Mouse (Mus musculus) C2C12 (cell line): ENCODE results near the gene Kitl. TPM values are rescaled to one million over a fixed set of nuclear protein-coding genes. Genes with fewer than 3 reads are reported as not detected.

Experiments
- H3K27me3 ChIP-seq: one replicate; pipeline ENCODE4 v1.6.1; 2011; ENCODE audit not compliant: control insufficient read depth, insufficient read depth, insufficient read length
- H3K36me3 ChIP-seq: one replicate; pipeline ENCODE4 v1.6.1; 2011; ENCODE audit not compliant: control insufficient read depth, insufficient read depth
- H3K4me3 ChIP-seq: one replicate; pipeline ENCODE4 v1.5.1; 2011; ENCODE audit warnings: mild to moderate bottlenecking, control low read depth; ENCODE audit not compliant: poor library complexity, insufficient read depth, severe bottlenecking
- H3K79me2 ChIP-seq: one replicate; pipeline ENCODE4 v1.6.1; 2011; ENCODE audit not compliant: control insufficient read depth, insufficient read depth
- H3K79me3 ChIP-seq: one replicate; pipeline ENCODE4 v1.6.1; 2011; ENCODE audit warnings: low read depth, control low read depth
- H3ac ChIP-seq: one replicate; pipeline ENCODE3; 2011; ENCODE audit warnings: low read depth; ENCODE audit not compliant: control insufficient read depth, insufficient read length
- CEBPB ChIP-seq: IDR thresholded peaks from one replicate; pipeline ENCODE4 v1.6.1; 2011; ENCODE audit warnings: low read depth, mild to moderate bottlenecking, control low read depth, moderate library complexity
- CTCF ChIP-seq: IDR thresholded peaks from one replicate; pipeline ENCODE4 v1.5.1; 2011; ENCODE audit not compliant: control insufficient read depth, insufficient read depth, insufficient read length
- FOSL1 ChIP-seq: IDR thresholded peaks from one replicate; pipeline ENCODE4 v1.8.0; 2011; ENCODE audit warnings: mild to moderate bottlenecking, low read length; ENCODE audit not compliant: poor library complexity, insufficient read depth, severe bottlenecking
- MAX ChIP-seq: IDR thresholded peaks from one replicate; pipeline ENCODE4 v1.6.1; 2011; ENCODE audit warnings: mild to moderate bottlenecking, control low read depth
- MYOD1 ChIP-seq: IDR thresholded peaks from one replicate; pipeline ENCODE4 v1.6.1; 2011; ENCODE audit warnings: low read depth; ENCODE audit not compliant: control insufficient read depth, insufficient read length
- MYOG ChIP-seq: IDR thresholded peaks from one replicate; pipeline ENCODE4 v1.6.1; 2011; ENCODE audit not compliant: control insufficient read depth, insufficient read length; ENCODE audit errors: extremely low read depth
- USF1 ChIP-seq: IDR thresholded peaks from one replicate; pipeline ENCODE4 v1.6.1; 2011; ENCODE audit warnings: low read depth, mild to moderate bottlenecking, control low read depth, moderate library complexity
- polyA plus RNA-seq: library from polyadenylated mRNA; unstranded; fragments of >200 nt; fragmentation: generic; extraction: Trizol; gene quantifications from one replicate; pipeline ENCODE4 v1.2.1, GENCODE M21; 2012; ENCODE audit warnings: missing spikeins

Kitl gene
- polyA plus RNA-seq, 1 experiment = 6.8 TPM

DNA sequence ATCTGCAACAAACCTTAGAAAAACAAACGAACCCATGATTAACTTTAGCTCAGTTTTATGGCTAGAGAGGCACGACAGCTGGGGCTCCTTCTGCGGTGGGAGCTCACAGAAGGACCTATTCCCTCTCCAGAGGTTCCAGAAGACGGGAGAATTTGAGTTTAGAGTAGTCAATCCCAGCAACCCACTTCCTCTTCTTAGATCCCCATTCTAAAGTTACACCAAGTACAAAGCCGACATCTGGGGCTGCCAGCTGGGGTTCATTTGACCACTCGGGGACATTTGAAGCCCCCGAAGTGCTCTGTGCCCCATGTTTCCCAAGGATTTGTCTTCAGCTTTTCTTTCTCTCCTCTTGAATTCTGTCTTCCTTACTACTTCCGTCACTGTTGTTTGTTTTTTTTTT, 28.7 kb upstream of the Kitl start:
- no peaks in the 10 kb centered on the region for H3K36me3 ChIP-seq
- no peak for TF ChIP-seq MYOD1
- no peak for TF ChIP-seq FOSL1
- no peak for TF ChIP-seq USF1
- no peak for TF ChIP-seq MAX
- no peak for TF ChIP-seq MYOG
- TF ChIP-seq CEBPB = no peak
- no peaks in the 10 kb centered on the region for H3K79me3 ChIP-seq

DNA sequence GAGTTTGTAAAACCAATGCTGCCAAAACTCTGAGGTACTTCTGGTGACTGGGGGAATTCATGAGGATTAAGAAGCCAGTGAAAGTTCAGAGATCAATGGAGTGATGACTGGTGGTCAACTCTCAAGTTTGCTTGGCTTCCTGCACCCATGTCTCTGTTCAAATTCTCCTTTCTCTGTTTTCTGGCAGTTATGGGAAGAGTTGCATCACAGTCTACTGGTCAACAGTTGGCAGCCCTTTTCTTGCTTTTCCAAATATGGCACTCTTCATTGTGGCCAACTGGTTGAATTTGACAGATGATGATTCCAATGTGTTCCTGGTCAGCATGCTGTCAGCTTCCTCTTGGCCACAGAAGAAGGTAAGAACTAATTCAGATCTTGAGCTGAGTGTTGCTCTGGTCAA, 25.7 kb upstream of the Kitl start:
- Histone ChIP-seq H3K79me3 (no peaks in the 10 kb centered on the region), H3K36me3 (no peaks in the 10 kb centered on the region), H3ac (no peak overlapping the region), H3K4me3 (no peak overlapping the region), H3K27me3 (no peaks in the 10 kb centered on the region), H3K79me2 (no peaks in the 10 kb centered on the region)
- TF ChIP-seq MAX = no peak
- no peak for TF ChIP-seq FOSL1
- TF ChIP-seq CEBPB = no peak
- TF ChIP-seq USF1 = no peak
- TF ChIP-seq MYOG = no peak
- TF ChIP-seq CTCF = no peak
- no peak for TF ChIP-seq MYOD1

More for the DNA sequence above, 28.7 kb upstream of the Kitl start:
- Histone ChIP-seq H3ac (no peak overlapping the region), H3K4me3 (no peak overlapping the region), H3K27me3 (no peaks in the 10 kb centered on the region), H3K79me2 (no peaks in the 10 kb centered on the region)

DNA sequence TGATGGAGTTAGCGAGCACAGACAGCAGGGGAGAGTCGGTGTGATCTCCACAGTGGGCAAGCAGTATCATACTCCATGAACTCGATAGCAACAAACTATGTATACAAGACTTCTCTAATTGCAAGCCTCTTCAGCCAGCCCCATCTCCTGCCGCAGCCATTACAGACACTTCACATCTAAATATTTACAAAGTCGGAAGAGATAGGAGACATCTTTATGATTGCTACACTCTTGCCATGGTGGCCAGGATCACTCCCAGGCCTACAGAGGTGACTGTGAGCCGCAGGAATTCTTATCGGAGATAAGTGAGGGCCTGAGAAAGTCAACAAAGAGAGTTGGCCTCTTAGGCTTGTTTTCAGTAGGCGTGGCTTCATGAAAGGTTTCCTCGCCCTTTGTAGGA, 23.3 kb upstream of the Kitl start:
- Histone ChIP-seq H3K36me3 (no peaks in the 10 kb centered on the region), H3K79me3 (no peaks in the 10 kb centered on the region), H3K79me2 (no peaks in the 10 kb centered on the region), H3K4me3 (no peak overlapping the region), H3ac (no peak overlapping the region), H3K27me3 (no peaks in the 10 kb centered on the region)
- TF ChIP-seq MAX (no peak), CTCF (no peak), MYOG (no peak), USF1 (no peak), FOSL1 (no peak), CEBPB (no peak), MYOD1 (no peak)

DNA sequence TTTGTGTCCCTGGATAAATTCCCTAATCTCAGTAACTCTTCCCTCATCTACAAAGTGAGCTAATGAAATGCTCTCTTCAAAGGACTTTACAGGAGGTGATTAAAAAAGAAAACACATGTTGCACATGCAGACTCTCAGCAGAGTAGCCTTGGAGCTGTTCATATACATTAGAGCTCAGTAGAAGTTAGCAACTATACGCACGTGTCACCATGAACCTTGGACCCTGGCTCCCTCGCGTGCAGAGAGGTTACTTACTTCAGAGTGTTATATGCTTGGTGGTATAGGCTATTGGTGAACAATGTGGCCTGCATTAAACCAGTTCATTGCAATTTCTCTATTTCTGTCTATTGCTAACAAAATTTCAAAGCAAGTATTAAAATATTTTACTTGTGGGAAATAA, 14.0 kb upstream of the Kitl start:
- no peak for TF ChIP-seq CEBPB
- TF ChIP-seq FOSL1 = no peak
- no peak for TF ChIP-seq MYOD1
- no peak for TF ChIP-seq USF1
- no peak for TF ChIP-seq CTCF
- no peak for TF ChIP-seq MYOG
- TF ChIP-seq MAX = no peak
- Histone ChIP-seq H3K79me2 (no peaks in the 10 kb centered on the region), H3ac (no peak overlapping the region), H3K36me3 (no peaks in the 10 kb centered on the region), H3K4me3 (no peak overlapping the region), H3K79me3 (no peaks in the 10 kb centered on the region), H3K27me3 (no peaks in the 10 kb centered on the region)

DNA sequence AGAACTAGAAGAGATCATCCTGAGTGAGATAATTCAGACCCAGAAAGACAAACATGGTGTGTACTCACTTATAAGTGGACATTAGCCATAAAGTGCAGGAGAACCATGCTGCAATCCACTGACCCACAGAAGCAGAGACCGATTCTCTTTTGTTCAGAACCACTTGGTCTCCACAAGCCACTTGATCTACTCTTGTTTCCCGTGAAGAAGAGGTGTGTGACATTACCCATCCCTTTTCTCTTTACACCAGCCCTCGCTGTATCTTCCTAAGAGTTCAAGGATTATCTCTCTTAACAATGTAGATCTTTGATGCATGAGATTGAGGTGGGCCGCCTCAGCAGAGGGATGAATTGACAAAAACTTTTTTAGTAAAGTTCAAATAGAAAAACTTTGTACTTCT, 11.6 kb upstream of the Kitl start:
- no peaks in the 10 kb centered on the region for H3K36me3 ChIP-seq

DNA sequence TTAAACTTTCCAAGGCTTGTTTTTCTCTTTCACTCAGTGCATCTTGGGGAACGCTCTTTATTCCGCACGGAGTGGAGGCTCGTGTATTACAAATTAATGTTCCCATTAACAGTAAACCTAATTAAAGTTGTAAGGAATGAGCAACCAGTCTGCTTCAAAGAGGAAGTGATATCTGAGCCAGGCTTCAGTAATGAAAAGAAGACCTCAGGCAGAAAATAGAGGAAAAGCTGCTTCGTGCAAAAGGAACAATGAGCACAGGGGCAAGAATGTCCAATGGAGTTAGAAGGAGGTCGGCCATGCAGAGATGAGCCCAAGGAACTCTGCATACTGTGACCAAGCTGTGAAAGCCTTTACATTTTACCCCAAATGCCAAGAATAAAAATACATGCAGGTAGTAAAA, 5.7 kb upstream of the Kitl start:
- Histone ChIP-seq H3ac (no peak overlapping the region), H3K36me3 (no peaks in the 10 kb centered on the region), H3K79me3 (no peaks in the 10 kb centered on the region), H3K79me2 (no peaks in the 10 kb centered on the region), H3K4me3 (no peak overlapping the region), H3K27me3 (no peaks in the 10 kb centered on the region)
- TF ChIP-seq CEBPB (no peak), MYOG (no peak), MAX (no peak), USF1 (no peak), FOSL1 (no peak), CTCF (no peak), MYOD1 (no peak)

More for the DNA sequence above, 11.6 kb upstream of the Kitl start:
- Histone ChIP-seq H3K27me3 (no peaks in the 10 kb centered on the region), H3K79me3 (no peaks in the 10 kb centered on the region), H3K79me2 (no peaks in the 10 kb centered on the region), H3ac (no peak overlapping the region), H3K4me3 (no peak overlapping the region)
- no peak for TF ChIP-seq FOSL1
- TF ChIP-seq CTCF = no peak
- no peak for TF ChIP-seq MYOD1
- no peak for TF ChIP-seq MYOG
- no peak for TF ChIP-seq USF1
